In genomic region chr12:49480656-49481055, GRCm38 (mm10) we compare ENCODE assay signal across 12 mouse cellular contexts.
DNase-seq lines count a peak whose midpoint lies in the region; ATAC-seq and TF ChIP-seq lines count a peak whose summit lies in the region.
"Had no signal": no experiment of that assay in that cellular context is flagged by ENCODE, and none has a peak within 500 bp of the region (broad histone marks: within the 10 kb centered on the region; RNA-seq: fewer than 3 reads in every experiment).

No protein-coding gene starts in this region.

- no peaks in the 10 kb centered on the region for H3K4me1 ChIP-seq in embryonic facial prominence, embryonic 14.5 days (ENCODE audit: control insufficient read depth, insufficient read depth, low read length)
- H3K4me1 ChIP-seq in hindbrain, embryonic 10.5 days (replicated peaks) = peaks cover 17% of the 10 kb centered on the region
- H3K4me1 ChIP-seq in intestine, embryonic 15.5 days (replicated peaks) = no peaks in the 10 kb centered on the region
- H3K4me1 ChIP-seq: heart, embryonic 12.5 days had no signal

- H3K4me2 ChIP-seq in embryonic facial prominence, embryonic 14.5 days (ENCODE audit: low read depth, low read length) = no peak overlapping the region
- H3K4me2 ChIP-seq in intestine, embryonic 15.5 days (replicated peaks) = no peak overlapping the region
- H3K4me2 ChIP-seq: heart, embryonic 12.5 days had no signal

- no peaks in the 10 kb centered on the region for H3K9me3 ChIP-seq in embryonic facial prominence, embryonic 14.5 days (ENCODE audit: control insufficient read depth, low read length)
- no peaks in the 10 kb centered on the region for H3K9me3 ChIP-seq in hindbrain, embryonic 10.5 days
- H3K9me3 ChIP-seq in intestine, embryonic 15.5 days = no peaks in the 10 kb centered on the region
- H3K9me3 ChIP-seq: heart, embryonic 12.5 days had no signal

- no peak overlapping the region for H3K9ac ChIP-seq in embryonic facial prominence, embryonic 14.5 days (ENCODE audit: low read depth, low read length)
- H3K9ac ChIP-seq in intestine, embryonic 15.5 days = no peak overlapping the region
- H3K9ac ChIP-seq: heart, embryonic 12.5 days had no signal

- H3K27me3 ChIP-seq in embryonic facial prominence, embryonic 14.5 days (replicated peaks; ENCODE audit: control insufficient read depth, insufficient read depth, low read length) = no peaks in the 10 kb centered on the region
- H3K27me3 ChIP-seq in hindbrain, embryonic 10.5 days (ENCODE audit: insufficient read depth, poor library complexity, severe bottlenecking) = no peaks in the 10 kb centered on the region
- no peaks in the 10 kb centered on the region for H3K27me3 ChIP-seq in intestine, embryonic 15.5 days (replicated peaks)
- H3K27me3 ChIP-seq: heart, embryonic 12.5 days had no signal

- WGBS in embryonic facial prominence, embryonic 14.5 days = 71% methylated on average over 3 of the region's 3 CpGs
- 72% methylated on average over 3 of the region's 3 CpGs for WGBS in hindbrain, embryonic 10.5 days
- 67% methylated on average over 3 of the region's 3 CpGs for WGBS in intestine, embryonic 15.5 days

- no peaks in the 10 kb centered on the region for H3K36me3 ChIP-seq in embryonic facial prominence, embryonic 14.5 days (ENCODE audit: control insufficient read depth, insufficient read depth, low read length)
- no peaks in the 10 kb centered on the region for H3K36me3 ChIP-seq in hindbrain, embryonic 10.5 days
- no peaks in the 10 kb centered on the region for H3K36me3 ChIP-seq in intestine, embryonic 15.5 days
- H3K36me3 ChIP-seq: heart, embryonic 12.5 days had no signal

- intact Hi-C loops in left cerebral cortex, adult 2 months (cut with DNase I) = loop anchor here (5.0 kb wide), 1 partner anchor 472 kb away; no protein-coding TSS in a partner anchor

- no peak overlapping the region for H3K4me3 ChIP-seq in left cerebral cortex, adult 2 months
- no peak overlapping the region for H3K4me3 ChIP-seq in embryonic facial prominence, embryonic 14.5 days (ENCODE audit: low read depth, low read length)
- H3K4me3 ChIP-seq in hindbrain, embryonic 10.5 days = no peak overlapping the region
- H3K4me3 ChIP-seq in intestine, embryonic 15.5 days (replicated peaks) = no peak overlapping the region
- H3K4me3 ChIP-seq: heart, embryonic 12.5 days had no signal

- ATAC-seq in embryonic facial prominence, embryonic 14.5 days (ENCODE audit: low read depth) = no peak
- no peak for ATAC-seq in intestine, embryonic 15.5 days
- ATAC-seq in CD4-positive, CD25-positive, alpha-beta regulatory T cell, adult 4 months = no peak

- DNase-seq in left cerebral cortex, adult 2 months (ENCODE audit: extremely low spot score in 1 of 2, low spot score in 2 of 2) = peak in 1 of 2 experiments; percentile 11
- no peak for DNase-seq in left cerebral cortex, adult 18-20 months (ENCODE audit: low spot score in 2 of 2)
- DNase-seq in embryonic facial prominence, embryonic 14.5 days (ENCODE audit: low spot score) = peak; percentile 20
- no peak for DNase-seq in hindbrain, embryonic 10.5 days (ENCODE audit: low spot score)
- peak; percentile 15 to 18 for DNase-seq in layer of hippocampus, postnatal 36 days
- no peak for DNase-seq in spleen, adult 18-20 months
- DNase-seq: adrenal gland, postnatal 25 days; cerebellum, postnatal 36 days; lung, adult 2 months had no signal

- no peak for TF ChIP-seq CTCF in left cerebral cortex, adult 2 months (IDR thresholded peaks at IDR 0.05)

- peak overlapping the region; percentile 10; the same call in 1 of the 2 replicates for H3K27ac ChIP-seq in left cerebral cortex, adult 2 months
- no peak overlapping the region for H3K27ac ChIP-seq in embryonic facial prominence, embryonic 14.5 days (replicated peaks; ENCODE audit: low read depth, low read length)
- peak overlapping the region; percentile 35; the same call in 1 of the 2 replicates for H3K27ac ChIP-seq in hindbrain, embryonic 10.5 days
- H3K27ac ChIP-seq in intestine, embryonic 15.5 days = no peak overlapping the region

Comparison
In these comparisons a context has a peak if more than half of its experiments do, and no peak if none do; other contexts are left out.
1. DNase-seq: peak in embryonic facial prominence, embryonic 14.5 days (single experiment) and layer of hippocampus, postnatal 36 days (2 of 2); none in left cerebral cortex, adult 18-20 months (0 of 2), hindbrain, embryonic 10.5 days (single experiment) and spleen, adult 18-20 months (0 of 2).
2. H3K27ac ChIP-seq: peak in left cerebral cortex, adult 2 months (single experiment) and hindbrain, embryonic 10.5 days (single experiment); none in embryonic facial prominence, embryonic 14.5 days (single experiment) and intestine, embryonic 15.5 days (single experiment).